Mouse (Mus musculus) E14TG2a.4 (cell line): ENCODE data around the gene Ska2.

Experiments
- CTCF ChIP-seq: conservative IDR thresholded peaks from 2 replicates; pipeline ENCODE4 v1.5.1; 2014; ENCODE audit warnings: low read length
- NANOG ChIP-seq: IDR thresholded peaks from 2 replicates; pipeline ENCODE4 v1.6.1; 2014; ENCODE audit warnings: borderline replicate concordance, low read length, mixed read lengths
- POU5F1 ChIP-seq: IDR thresholded peaks from 2 replicates; pipeline ENCODE4 v1.6.1; 2014; ENCODE audit warnings: low read length, borderline replicate concordance

GRCm38 (mm10) chr11:87083712-87084111 lies 25.3 kb upstream of the Ska2 start:
- no peak for TF ChIP-seq CTCF
- no peak for TF ChIP-seq NANOG
- no peak for TF ChIP-seq POU5F1
